Mouse (Mus musculus): ENCODE data around the gene Mpped1.
A peak's percentile ranks its signal among the peaks of the same experiment; 100 is the strongest.

The Mpped1 gene

DNA sequence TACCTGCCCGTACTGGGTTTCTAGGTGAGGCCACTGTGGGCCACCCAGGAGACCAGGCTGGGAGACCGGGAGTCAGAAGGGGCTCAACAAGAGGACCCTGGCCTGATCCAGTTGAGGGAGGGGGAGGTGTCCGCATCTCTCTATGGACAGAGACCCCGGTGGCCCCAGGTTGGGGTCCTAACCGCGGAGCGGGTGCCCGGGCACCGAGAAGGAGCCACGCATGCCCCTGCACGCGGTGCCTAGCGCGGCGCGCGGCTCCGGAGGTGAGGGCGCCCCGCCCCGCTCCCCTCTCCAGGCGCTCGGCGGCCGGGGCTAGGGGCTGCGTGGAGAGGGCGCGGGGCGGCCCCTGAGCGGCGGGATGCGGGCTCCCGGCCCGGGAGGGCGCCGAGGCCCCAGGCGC lies at the start of gene Mpped1:
Mpped1 (plus strand) TSS at position 81 of the 400 bp plus-strand sequence.
- DNase-seq (ENCODE audit: low read depth) = no peak

DNA sequence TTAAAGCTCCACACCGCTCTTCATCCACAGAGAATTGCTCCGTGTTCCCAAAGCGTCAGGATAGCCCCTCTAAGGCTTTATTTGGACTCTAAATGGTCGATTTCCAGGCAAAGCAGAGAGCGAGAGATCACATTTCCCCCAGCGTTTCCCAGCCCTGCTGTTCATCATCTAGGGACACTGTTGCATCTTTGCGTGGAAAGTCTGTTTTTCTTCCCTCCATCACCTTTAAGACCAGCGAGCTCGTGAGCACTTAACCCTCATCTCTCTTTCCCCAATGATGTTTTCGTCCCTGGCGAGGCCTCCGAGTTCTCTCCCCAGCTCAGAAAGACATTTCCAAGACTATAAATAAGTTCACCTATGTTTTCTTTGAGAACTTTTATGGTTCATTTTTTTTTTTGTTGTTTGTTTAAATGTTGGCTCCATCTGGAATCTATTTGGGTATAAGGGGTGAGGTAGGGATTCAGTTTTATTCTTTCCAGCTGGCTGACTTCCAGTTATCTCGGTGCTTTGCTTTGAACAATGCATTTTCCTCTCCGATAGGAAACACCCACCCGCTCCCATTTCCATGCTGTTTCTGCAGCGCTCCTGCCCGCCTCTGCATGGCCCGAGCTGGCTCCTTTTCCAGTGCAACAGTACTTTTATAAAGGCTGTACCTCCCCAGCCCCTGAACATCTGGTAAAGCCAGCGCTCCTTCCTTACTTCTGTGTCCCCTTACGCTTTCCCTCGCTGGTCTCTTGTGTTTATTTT lies 38.4 kb upstream of the Mpped1 start:
- DNase-seq (ENCODE audit: low read depth) = peak; percentile 42

DNA sequence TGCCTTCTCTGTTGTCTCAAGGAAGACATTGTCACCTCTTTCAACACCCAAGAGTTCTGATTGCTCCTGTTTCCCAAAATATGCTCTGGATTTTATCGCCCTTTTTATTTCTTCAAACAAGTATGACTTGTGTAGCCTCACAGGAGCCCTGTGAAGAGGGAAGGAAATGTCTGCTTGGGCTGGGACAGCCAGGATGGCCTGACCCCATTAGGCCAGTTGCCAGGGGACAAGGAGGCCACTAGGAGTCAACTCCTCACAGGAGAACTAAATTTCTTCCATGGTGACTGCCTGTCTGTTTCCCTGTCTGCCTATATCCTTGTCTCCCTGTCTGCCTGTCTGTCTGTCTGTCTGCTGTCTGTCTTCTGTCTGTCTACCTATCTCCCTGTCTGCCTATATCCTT lies 37.2 kb upstream of the Mpped1 start:
- no peak for DNase-seq (ENCODE audit: low read depth)

DNA sequence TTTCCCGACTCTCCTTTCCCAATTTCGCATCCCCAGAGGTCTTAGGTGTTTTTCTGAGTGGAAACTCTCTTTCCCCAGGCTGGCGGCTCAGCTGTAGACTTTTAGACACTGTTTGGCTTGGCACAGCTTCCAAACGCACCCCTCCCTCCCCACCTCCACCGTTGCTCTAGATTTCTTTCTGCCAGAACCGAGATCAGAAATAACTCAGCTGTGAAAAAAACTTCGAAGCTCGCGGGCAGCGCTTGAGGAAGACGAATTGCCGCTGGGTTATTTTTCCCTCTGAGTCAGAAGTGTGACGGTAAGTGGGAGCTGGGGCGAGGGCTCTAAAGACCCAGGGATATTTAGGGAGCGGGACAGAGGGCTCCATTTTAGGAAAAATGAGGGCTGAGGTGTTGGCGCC lies 33.0 kb upstream of the Mpped1 start:
- no peak for DNase-seq (ENCODE audit: low read depth)

DNA sequence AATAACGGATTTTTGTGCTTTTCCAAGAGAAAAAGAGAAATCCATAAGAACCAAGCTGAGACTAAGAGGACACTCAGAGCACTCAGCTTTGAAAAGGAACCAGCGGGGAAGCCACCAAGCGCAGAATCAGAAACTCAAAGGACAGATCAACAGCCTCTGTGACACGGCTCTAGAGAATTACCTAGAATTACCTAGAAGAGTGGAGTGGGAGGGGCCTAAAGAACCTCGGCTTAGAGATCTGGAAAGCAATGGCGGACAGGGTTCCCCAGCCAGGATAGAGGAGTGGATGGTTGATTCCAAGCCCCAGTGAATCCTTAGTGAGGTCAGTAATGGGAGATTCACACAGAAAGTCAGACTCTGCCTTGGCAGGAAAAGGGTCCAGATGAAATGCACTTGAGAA lies 30.3 kb upstream of the Mpped1 start:
- DNase-seq (ENCODE audit: low read depth) = no peak

DNA sequence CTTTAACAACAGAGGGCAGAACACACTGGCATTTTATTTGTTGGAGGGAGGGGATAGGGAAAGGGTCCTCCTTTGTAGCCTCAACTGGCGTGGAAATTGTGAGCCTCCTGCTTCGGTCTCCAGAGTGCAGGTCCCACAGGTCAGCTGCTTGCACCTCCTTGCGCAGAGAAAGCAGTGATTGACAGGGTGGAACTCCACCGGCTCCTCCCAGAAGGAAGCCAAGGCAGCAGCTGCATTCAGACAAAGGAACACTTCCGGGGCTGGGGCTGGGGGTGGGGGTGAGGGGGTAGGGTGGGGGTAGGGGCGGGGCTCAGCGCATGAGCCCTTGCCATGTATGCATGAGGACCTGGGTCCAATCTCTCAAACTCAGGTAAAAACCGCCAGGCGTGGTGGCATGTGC lies 29.8 kb upstream of the Mpped1 start:
- no peak for DNase-seq (ENCODE audit: low read depth)

DNA sequence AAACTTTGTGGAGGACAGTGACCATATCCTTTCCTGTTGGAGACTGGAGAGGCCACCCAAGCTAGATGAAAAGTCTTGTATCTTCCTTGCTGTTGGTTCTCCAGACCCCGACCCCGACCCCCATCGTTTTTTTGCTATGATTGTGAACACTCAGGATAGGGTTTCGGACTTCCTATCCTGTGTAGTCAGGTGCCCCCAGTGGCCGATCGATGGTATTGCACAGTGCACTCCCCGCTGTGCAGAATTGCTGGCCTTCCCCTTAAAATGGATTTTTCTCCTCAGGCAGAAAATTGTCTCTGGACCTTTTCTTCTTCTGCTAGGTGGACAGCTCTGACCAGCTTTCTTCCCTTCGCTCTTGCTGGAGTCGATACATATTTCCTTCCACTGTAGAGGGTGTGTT lies 22.5 kb upstream of the Mpped1 start:
- DNase-seq (ENCODE audit: low read depth) = peak; percentile 55

DNA sequence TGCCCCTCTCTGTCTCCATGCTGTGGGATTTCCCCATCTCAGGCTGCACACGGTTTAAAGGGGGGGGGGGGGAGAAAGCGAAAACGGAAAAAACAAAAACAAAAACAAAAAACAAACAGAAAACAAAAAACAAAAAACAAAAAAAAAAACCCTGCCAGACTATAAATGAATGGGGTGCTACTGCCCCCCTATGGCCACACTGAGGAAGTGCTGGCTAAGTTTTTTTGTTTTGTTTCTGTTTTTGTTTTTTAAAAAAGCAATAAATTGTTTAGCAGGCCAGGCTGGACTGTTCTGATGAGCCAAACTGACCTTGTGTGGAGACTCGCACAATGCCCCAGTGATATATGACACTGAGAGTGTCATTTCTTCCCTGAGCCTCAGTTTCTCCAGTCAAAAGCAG lies 20.3 kb upstream of the Mpped1 start:
- DNase-seq (ENCODE audit: low read depth) = peak; percentile 17

DNA sequence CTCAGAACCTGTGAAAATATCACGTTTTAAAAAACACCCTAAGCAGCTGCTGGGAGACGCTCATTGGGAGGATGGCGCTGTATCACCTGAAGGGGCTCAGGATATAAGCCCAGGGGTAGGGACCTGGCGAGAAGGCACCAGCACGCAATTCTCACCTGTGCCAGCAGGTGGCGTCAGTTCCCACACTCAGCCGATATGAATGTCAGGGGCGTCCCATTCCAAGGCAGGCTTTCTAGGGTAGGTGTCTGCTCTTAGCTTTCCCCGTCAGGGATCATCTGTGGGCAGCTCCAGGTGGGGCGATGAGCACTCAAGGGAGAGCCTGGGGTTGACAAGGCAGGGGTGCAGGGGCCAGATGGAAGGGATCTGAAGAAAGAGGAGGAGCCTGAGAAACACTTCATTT lies 18.6 kb upstream of the Mpped1 start:
- peak; percentile 30 for DNase-seq (ENCODE audit: low read depth)

DNA sequence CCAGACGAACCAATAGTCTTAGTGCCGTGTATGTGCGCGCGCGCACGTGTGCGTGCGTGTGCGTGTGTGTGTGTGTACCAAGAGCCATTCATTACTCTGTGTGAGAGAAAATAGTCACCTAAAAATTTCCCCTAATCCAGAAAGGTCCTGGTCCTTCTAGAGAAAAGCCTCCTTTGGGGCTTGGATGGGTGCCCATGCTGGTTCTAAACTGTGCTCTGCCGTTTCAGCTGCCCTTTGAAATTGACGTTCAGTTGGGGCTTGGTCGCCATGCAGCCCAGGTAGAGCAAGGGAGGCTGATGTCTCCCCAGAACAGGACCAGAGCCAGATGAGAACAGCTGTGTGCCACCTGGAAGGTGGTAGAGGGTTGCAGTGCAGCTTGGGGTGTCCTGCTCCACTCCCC lies 17.8 kb upstream of the Mpped1 start:
- no peak for DNase-seq (ENCODE audit: low read depth)

DNA sequence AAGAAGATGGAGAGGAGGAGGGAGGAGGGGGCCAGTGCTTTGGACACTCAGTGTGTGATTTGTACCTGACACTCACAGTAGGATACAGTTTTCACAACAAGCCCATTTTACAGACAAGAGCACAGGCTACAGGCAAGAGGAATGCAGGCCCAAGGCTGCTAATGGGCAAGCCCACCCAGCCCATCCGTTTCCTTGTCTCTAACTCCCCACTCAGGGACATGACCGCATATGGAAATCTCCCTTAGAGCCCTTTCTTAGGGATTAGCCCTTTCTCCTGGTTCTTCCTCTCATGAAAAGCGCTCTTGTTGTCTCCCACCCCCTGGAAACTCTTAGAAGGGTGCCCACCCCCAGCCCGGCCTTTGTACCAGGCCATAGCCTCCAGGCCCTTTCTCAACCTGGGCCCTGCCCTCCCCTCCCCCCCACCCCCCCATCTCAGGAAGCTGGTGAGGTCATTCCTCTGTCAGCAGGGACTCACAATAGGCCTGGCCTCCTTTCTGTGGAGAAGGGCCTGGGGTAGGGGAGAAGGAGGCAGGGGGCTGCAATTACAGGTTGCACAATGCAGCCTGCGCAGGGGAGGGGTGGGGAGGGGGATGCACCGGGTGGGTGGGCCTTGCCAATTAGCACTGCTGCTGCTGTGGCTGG lies 13.8 kb upstream of the Mpped1 start:
- DNase-seq (ENCODE audit: low read depth) = no peak

DNA sequence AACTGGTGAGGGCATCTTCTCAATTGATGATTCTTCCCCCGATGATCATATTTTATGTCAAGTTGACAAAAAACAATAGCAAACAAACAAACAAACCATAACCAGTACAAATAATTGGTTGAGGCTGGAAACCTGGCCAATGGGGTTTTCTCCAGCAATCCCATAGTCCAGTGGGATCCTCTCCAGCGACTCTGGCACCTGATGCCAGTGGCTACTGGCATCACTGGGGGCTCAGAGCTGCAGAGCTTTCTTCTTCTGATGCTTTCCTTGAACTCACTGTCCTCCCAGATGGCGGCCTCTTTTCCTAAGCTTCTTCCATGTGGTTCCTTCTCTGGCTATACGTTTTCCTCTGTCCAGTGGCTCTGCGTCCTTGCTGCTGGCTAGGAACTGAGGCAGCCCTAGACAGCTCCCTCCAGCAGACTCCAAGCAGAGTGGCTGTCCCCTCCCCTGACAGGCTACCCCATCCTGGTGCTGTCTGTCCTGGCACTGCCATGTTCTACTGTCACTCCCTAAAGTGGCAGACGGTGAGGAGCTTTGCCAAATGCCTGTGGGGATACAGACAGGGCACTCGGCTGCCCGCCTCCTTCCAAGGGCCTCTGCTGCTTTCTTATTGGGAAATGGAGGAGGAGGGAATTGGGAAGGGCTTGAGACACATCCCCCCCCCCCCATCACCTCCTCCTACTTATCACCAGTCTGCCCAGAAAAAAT lies 7.8 kb upstream of the Mpped1 start:
- no peak for DNase-seq (ENCODE audit: low read depth)

DNA sequence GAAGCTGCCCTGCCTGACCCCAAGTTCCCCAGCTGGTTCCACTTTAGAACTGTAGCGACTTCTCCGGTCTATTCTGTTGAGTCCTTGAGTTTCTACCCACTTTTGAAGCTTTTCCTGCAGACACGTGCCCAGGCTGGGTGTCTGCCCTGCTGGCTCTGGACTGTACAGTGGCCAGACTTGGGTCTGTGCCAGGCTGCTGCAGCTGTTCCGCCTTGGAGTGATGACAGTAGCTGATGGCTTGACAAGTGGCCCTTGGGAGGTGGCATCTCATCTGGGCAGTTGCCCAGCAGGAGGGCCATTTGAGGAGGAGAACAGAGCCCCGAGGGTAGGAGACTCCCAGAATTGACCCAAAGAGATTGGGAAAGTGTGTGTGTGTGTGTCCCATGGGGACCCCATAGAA lies 6.8 kb upstream of the Mpped1 start:
- no peak for DNase-seq (ENCODE audit: low read depth)

DNA sequence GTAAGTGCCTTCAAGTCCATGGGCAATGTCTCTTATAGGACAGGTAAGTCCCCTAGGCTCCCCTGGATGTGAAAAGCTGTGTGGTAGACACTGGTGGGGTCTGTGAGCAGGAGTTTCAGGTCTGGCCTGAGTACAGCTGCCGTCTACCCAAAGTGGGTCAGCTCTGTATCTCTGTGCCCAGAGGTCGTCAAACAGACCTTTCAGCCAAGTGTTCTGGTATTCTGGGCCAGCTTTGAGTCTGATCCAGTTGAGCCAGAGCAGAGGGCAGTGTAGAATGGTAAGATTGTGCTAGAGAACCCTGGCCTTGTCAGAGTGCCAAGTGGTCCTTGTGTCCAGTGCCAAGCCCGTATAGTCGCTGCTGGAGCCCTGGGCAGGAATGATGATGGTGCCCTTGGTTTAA lies 6.3 kb upstream of the Mpped1 start:
- DNase-seq (ENCODE audit: low read depth) = no peak

DNA sequence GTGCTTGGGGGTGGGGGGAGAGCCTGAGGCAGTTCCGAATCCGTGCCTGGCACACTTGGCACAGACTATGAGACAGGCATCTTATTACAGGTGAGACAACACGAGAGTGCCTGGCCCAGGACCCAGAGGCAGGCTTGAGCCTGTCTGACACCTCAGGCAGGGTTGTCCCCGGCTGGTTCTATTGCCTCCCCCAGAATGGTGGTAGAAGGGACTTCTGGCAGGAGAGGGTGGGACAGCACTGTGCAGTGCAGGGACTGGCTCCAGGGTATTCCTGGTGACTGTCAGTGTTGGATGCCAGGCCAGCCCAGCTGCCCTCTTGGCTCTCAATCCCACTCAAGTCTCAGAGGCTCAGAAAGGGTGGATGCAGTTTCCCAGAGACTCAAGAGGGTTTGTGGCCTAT lies 4.3 kb upstream of the Mpped1 start:
- no peak for DNase-seq (ENCODE audit: low read depth)

DNA sequence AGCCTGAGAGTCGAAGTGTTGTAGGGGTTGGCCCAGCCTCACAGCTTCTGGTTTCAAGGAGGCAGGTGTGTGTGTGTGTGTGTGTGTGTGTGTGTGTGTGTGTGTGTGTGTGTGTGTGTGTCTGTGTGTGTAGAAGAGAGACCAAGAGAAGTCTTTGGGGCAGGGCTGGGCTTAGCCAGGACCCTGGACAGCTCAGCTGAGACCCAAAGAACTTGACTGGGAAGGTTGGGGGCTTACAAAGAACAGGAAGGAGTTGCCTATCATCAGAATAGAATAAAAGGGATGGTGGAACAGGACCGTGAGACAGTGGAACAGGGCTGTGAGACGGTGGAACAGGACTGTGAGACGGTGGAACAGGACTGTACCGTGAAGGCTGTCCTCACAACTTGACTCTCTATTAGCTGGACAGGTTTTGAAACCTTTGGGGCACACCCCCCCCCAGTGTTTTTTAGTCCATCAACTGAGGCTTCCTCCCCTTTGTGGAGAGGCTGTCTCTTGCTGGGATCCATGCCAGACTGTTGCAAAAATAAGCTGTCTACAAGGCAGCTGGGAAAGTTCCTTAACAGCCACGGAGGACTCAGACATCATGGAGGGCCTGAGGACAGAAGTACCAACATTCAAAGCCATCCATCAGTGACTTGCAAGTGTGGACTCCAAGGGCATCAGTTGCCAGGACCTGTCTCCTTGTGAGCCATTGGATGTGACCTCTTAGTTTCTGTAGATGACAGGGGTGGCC lies 2.8 kb upstream of the Mpped1 start:
- no peak for DNase-seq (ENCODE audit: low read depth)

DNA sequence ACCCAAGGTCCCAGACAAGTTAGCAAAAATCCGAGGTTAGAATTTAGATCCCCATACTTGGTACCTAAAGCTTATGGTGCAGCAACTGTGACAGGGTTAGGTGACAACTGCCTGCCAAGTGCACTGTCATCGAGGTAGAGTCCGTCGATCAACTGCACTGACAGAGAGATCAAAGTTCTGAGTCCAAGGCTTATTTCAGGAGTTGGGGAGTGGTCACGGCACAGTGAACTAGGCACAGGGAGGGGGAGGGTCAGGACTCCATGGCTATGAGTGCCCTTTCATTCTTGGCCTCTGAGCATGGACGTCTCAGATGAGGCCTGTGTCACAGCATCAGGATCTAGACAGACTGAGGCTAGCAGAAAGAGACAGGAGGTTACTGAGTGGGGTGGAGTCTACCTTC lies 1.8 kb upstream of the Mpped1 start:
- DNase-seq (ENCODE audit: low read depth) = no peak

DNA sequence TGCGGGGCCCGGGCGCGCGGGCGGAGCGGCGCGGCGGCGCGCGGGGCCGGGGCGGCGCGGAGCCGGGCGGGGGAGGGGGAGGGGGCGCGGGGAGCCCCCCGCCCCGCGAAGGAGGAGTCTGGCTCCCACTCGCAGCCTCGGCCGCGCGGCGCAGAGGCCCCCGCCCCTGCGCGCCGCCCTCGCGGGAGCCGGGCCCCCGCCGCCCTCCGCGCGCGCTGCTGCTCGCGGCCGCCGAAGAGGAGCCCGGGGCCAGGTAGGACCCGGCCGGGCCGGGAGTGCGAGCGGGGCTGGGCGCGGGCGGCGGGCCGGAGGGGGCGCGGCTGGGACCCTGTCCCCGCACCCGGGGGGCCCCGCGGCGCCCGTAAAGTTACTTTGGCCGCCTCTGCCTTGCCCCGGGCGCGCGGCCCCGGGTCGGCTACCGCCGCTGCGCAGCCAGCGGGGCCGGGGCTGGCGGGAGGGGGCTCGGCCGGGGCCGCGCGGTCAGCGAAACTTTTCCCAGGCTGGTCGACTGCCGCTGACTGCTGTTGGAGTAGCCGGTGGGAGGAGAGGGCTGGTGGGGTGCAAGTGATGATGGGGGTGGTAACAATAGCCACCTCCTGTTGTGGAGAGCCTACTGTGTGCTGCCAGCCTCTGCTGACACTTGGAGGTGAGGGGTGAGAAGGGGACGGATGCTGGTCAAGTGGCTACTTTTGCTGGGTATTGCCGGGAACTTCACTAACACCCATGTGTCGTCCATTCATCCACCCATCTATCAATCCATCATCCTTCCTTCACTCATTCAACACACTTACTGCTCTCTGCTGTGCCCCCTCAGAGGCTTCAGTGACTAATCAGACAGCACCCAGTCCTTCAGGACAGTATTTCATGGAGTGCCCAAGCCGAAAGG lies 831 bp downstream of the Mpped1 start:
- DNase-seq (ENCODE audit: low read depth) = no peak

DNA sequence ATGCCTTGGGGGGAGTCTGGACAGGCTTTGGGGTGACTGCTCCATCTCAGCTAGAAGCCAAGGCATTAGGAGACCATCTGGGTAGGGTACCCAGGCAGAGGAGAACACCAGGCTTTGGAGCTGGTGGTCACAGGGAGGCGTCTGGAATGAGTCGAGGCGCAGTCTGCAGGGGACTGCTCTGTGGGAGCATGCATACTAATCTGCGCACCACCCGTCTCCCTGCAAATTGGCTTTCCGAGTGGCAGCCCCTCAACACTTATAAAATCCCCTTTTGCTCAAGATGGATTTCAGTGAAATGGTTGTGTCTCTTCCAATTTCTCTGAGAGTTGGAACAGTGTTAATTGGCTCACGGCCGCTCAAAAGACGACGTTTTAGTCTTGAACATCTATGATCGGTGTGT lies 2.0 kb downstream of the Mpped1 start:
- DNase-seq (ENCODE audit: low read depth) = no peak

DNA sequence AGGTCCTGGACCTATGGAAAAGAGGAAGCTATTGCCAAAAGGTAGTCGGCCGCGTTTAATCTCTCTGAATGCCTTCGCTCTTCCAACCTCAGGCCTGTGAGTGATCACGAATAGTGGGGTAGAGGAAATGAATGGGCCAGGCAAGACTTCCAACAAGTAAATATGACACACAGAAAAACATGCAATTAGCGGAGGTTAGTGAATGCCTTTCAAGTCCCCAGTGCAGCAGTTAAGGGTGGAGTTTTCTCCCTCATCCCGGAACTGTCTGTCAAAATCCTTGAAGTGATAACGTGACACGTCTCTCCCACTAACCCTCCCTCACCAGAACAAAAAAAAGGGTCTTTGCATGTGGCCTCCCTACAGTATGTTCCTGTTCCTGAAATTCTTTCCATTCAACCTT lies 3.0 kb downstream of the Mpped1 start:
- no peak for DNase-seq (ENCODE audit: low read depth)

DNA sequence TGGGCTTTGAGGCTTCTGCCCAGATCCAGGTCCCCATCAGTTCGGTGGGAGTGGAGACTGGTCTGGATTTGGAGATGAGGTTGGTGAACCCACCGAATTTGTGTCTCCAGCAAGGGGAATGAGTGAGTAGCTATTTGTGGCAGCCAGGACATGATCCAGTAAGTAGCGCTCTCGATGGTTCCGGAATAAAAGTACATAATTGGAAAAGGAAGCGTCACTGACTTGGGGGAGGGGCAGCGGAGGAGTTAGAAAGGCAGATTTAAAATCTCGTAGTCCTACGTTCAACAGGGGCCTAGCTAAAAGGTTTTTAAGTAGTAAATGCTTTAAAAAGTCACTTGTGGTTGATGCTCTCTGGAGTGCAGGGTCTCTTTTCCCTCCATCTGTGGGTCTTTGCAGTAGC lies 5.5 kb downstream of the Mpped1 start:
- DNase-seq (ENCODE audit: low read depth) = no peak

DNA sequence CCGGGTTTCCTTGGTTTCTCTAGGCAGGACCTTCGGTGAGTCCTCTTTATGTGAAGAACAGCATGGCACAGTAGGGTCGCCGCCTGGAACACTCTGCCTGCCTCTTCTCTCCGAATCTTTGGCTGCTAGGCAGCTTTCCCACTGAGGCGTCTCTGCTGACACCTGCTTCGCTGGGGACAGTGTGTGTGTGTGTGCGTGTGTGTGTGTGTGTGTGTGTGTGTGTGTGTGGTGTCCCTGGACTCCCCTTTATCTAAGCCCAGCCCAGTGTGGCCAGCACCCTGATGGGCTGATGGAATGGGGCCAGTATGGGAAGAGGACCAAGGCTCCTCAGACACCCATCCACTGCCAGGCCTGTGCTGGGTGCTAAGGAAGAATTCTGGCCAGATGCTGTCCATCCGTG lies 9.8 kb downstream of the Mpped1 start:
- DNase-seq (ENCODE audit: low read depth) = no peak

Measured in NIH3T3 (cell line).